Mouse (Mus musculus) bone marrow, adult 2 months (tissue): Measurements from ENCODE around the gene Brpf3.

Experiments
- CTCF ChIP-seq: fragments of 200-500 bp; IDR thresholded peaks from 2 replicates; pipeline ENCODE4 v1.5.1; 2011; ENCODE audit warnings: low read length, control low read depth; ENCODE audit not compliant: control insufficient read depth, insufficient read depth
- POLR2A ChIP-seq: fragments of 200-500 bp; IDR thresholded peaks from 2 replicates; pipeline ENCODE4 v1.6.1; 2011; ENCODE audit warnings: low read depth, mild to moderate bottlenecking, control low read depth, low read length, borderline replicate concordance; ENCODE audit not compliant: control insufficient read depth

GRCm38 (mm10) chr17:28797031-28797430 lies 3.9 kb upstream of the Brpf3 start:
- TF ChIP-seq POLR2A (no peak), CTCF (no peak)
